Mouse (Mus musculus) hindbrain, embryonic 11.5 days (tissue): ENCODE measurements around the gene Slc25a39. TPM values are rescaled to one million over a fixed set of nuclear protein-coding genes. Genes with fewer than 3 reads are reported as not detected.

Source experiments
- ATAC-seq: fragments of 200-750 bp; cut with Nextera tagmentation; 2 replicates; pipeline ENCODE4 v1.8.0; 2017; ENCODE audit warnings: mild to moderate bottlenecking, moderate TSS enrichment, moderate library complexity; ENCODE audit not compliant: low FRiP score
- DNase-seq: peaks from one replicate; pipeline ENCODE4 v3.0.0-alpha.2; 2015; ENCODE audit warnings: low spot score
- H3K27ac ChIP-seq: fragments of 300-500 bp; sonication (generic); 2 replicates; pipeline ENCODE4 v1.5.1; 2014; ENCODE audit warnings: mild to moderate bottlenecking, low read depth, low read length
- H3K27me3 ChIP-seq: fragments of 300-500 bp; sonication (generic); 2 replicates; pipeline ENCODE4 v1.6.1; 2014; ENCODE audit warnings: mild to moderate bottlenecking, low read length, moderate library complexity, mixed read lengths; ENCODE audit not compliant: control insufficient read depth, insufficient read depth
- H3K36me3 ChIP-seq: fragments of 300-500 bp; sonication (generic); 2 replicates; pipeline ENCODE4 v1.6.1; 2014; ENCODE audit warnings: mild to moderate bottlenecking, low read length, moderate library complexity, mixed read lengths; ENCODE audit not compliant: control insufficient read depth, insufficient read depth
- H3K4me1 ChIP-seq: fragments of 300-500 bp; sonication (generic); replicated peaks from 2 replicates; pipeline ENCODE4 v1.6.1; 2014; ENCODE audit warnings: low read length, mixed read lengths; ENCODE audit not compliant: control insufficient read depth, insufficient read depth
- H3K4me2 ChIP-seq: fragments of 300-500 bp; sonication (generic); replicated peaks from 2 replicates; pipeline ENCODE4 v1.6.1; 2014; ENCODE audit warnings: mild to moderate bottlenecking, low read depth, low read length
- H3K4me3 ChIP-seq: fragments of 300-500 bp; sonication (generic); 2 replicates; pipeline ENCODE4 v1.5.1; 2014; ENCODE audit warnings: low read depth, low read length
- H3K9ac ChIP-seq: fragments of 300-500 bp; sonication (generic); 2 replicates; pipeline ENCODE4 v1.6.1; 2014; ENCODE audit warnings: low read depth, low read length
- H3K9me3 ChIP-seq: fragments of 300-500 bp; sonication (generic); 2 replicates; pipeline ENCODE4 v1.6.1; 2016; ENCODE audit warnings: low read length; ENCODE audit not compliant: control insufficient read depth
- WGBS: fragments of 180-500 bp; shearing (Covaris S2); extraction: QIAGEN DNeasy Blood & Tissue Kit; methylation state at CpG from one replicate; pipeline ENCODE4 v1.1.7; 2014; 5-methylcytosine and 5-hydroxymethylcytosine counted together
- polyA plus RNA-seq: library from polyadenylated mRNA; unstranded; fragments of >200 nt; fragmentation: Nextera tagmentation; extraction: Ambion mirVana; gene quantifications from 2 replicates; pipeline ENCODE4 v1.2.1, GENCODE M21; 2014

Slc25a39 gene
- polyA plus RNA-seq, 1 experiment from 2014 or later = 152 TPM

DNA sequence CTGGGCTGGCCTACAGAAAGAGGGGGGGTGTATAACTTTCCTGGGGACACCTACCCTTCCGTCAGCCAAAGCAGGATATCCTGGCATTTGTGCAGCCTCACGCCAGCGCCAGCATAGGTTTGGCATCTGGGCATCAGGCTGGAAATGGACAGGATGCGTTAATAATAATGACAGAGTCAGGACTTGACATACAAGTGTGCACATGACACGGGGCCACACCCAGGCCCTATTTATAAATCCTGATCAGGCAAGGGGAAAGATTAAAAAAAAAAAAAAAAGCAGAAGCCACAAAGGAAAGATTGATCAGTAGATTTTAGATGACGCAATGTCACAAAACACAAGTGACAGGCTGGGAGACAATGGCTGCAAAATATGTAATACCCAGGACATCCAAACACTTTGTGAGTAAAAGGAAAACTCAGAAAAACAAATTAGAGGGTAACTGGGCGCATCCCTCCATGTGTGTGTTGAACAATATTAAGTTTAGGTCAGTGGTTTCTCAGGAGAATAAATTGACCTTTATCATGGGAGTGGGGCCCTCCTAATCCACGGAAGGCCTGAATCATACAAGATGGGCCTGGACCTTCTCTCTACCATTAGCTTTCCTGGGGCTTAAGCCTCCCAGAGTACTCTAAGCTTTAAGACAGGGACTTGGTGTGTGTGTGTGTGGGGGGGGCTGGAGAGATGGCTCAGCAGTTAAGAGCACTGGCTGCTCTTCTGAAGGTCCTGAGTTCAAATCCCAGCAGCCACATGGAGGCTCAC, 18.0 kb upstream of the Slc25a39 start:
- 87% methylated on average over 8 of the region's 8 CpGs for WGBS
- DNase-seq (no peak), ATAC-seq (no peak)

DNA sequence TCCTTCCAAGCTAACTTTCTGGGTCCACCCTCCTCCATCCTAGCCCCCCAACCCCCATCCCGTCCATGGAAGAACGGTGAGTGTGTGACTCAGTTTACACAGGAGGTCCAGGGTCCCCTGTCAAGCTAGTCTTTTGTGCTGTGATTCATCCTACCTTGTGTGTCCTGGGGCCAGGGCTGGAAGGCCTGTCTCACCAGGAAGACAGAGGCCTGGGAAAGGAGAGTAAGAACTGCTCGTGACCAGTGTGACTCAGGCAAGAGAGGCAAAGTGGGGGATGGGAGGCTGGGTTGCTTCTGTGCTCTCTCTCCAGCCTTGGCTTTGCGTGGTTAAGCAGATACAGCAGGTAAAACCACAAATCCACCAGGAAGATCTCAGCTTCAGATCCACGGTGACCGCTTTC, 16.9 kb upstream of the Slc25a39 start:
- H3K36me3 ChIP-seq = no peaks in the 10 kb centered on the region
- H3K4me2 ChIP-seq = no peak overlapping the region
- H3K9ac ChIP-seq = no peak overlapping the region
- no peaks in the 10 kb centered on the region for H3K27me3 ChIP-seq
- no peaks in the 10 kb centered on the region for H3K9me3 ChIP-seq
- no peak for DNase-seq
- H3K27ac ChIP-seq = no peak overlapping the region
- H3K4me3 ChIP-seq = no peak overlapping the region
- ATAC-seq = no peak
- H3K4me1 ChIP-seq = no peaks in the 10 kb centered on the region
- whole genome bisulfite sequencing = 77% methylated on average over 6 of the region's 6 CpGs

More for the DNA sequence above, 18.0 kb upstream of the Slc25a39 start:
- Histone ChIP-seq H3K27ac (no peak overlapping the region), H3K4me3 (no peak overlapping the region), H3K9ac (no peak overlapping the region), H3K9me3 (no peaks in the 10 kb centered on the region), H3K4me2 (no peak overlapping the region), H3K4me1 (0 out of 2 replicates have a peak, but pooled peaks cover 5% of the 10 kb centered on the region), H3K27me3 (no peaks in the 10 kb centered on the region), H3K36me3 (no peaks in the 10 kb centered on the region)

DNA sequence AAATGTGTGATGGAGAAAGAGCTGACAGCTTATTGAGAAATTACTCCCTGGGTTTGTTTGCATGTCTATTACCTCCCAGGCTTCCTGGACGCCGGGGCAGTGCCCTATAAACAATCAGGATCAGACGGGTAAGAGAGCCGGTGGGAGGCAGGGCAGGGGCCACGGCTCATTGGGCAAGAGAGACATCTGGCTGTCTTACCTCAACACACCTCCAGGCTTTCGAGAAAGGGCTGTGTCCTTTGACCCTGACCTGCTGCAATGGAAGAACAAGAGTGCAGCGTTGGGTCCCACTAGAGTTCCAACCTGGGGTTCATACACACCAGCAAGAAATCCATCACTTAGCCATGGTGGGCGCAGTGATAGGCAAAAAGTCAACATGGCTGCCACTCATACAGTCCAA, 13.8 kb upstream of the Slc25a39 start:
- H3K4me3 ChIP-seq = no peak overlapping the region
- no peak overlapping the region for H3K9ac ChIP-seq
- H3K9me3 ChIP-seq = no peaks in the 10 kb centered on the region
- H3K27ac ChIP-seq = no peak overlapping the region
- H3K4me2 ChIP-seq = no peak overlapping the region
- H3K36me3 ChIP-seq = no peaks in the 10 kb centered on the region
- ATAC-seq (no peak), DNase-seq (no peak)
- no peaks in the 10 kb centered on the region for H3K27me3 ChIP-seq
- WGBS = 64% methylated on average over 8 of the region's 8 CpGs
- no peaks in the 10 kb centered on the region for H3K4me1 ChIP-seq

DNA sequence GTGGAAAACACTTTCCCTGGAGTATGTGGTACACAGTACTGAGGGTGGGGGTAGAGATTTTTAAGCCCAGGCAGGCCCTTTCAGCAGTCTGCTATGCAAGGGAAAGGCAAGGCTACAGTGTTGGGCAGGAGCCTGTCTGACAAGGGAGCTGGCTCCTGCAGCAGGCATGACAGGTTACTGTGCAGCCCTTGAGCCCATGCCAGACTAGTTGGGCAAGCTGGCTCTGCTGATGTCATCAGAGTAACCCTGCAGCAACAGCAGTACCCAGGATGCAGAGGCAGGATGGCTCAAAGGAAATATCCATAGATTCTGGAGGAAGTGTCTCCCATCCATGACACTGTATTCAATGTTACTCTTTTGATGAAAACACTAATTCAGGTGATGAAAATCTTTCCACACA, 11.1 kb upstream of the Slc25a39 start:
- no peak overlapping the region for H3K4me2 ChIP-seq
- H3K4me1 ChIP-seq = no peaks in the 10 kb centered on the region
- no peak overlapping the region for H3K27ac ChIP-seq
- no peak overlapping the region for H3K4me3 ChIP-seq
- H3K9ac ChIP-seq = no peak overlapping the region
- H3K27me3 ChIP-seq = no peaks in the 10 kb centered on the region
- H3K9me3 ChIP-seq = no peaks in the 10 kb centered on the region
- ATAC-seq (no peak), DNase-seq (no peak)
- H3K36me3 ChIP-seq = no peaks in the 10 kb centered on the region

DNA sequence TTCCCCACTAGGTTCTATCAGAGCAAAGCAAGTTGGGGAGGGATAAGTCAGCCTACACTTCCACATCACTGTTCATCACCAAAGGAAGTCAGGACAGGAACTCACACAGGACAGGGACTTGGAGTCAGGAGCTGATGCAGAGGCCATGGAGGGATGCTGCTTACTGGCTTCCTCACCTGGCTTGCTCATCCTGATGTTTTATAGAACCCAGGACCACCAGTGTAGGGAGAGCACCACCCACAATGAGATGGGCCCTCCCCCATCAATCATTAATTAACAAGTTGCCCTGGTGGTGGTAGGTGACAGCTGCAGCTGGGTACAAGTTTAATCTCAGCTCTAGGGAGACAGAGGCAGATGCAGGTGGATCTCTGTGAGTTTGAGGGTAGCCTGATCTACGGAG, 9.4 kb upstream of the Slc25a39 start:
- no peaks in the 10 kb centered on the region for H3K36me3 ChIP-seq
- no peaks in the 10 kb centered on the region for H3K9me3 ChIP-seq
- WGBS = 86% methylated on average over 1 of the region's 1 CpGs
- H3K4me1 ChIP-seq = no peaks in the 10 kb centered on the region
- no peak overlapping the region for H3K9ac ChIP-seq
- H3K4me3 ChIP-seq = no peak overlapping the region
- no peaks in the 10 kb centered on the region for H3K27me3 ChIP-seq
- H3K27ac ChIP-seq = no peak overlapping the region
- ATAC-seq (no peak), DNase-seq (no peak)
- H3K4me2 ChIP-seq = no peak overlapping the region

DNA sequence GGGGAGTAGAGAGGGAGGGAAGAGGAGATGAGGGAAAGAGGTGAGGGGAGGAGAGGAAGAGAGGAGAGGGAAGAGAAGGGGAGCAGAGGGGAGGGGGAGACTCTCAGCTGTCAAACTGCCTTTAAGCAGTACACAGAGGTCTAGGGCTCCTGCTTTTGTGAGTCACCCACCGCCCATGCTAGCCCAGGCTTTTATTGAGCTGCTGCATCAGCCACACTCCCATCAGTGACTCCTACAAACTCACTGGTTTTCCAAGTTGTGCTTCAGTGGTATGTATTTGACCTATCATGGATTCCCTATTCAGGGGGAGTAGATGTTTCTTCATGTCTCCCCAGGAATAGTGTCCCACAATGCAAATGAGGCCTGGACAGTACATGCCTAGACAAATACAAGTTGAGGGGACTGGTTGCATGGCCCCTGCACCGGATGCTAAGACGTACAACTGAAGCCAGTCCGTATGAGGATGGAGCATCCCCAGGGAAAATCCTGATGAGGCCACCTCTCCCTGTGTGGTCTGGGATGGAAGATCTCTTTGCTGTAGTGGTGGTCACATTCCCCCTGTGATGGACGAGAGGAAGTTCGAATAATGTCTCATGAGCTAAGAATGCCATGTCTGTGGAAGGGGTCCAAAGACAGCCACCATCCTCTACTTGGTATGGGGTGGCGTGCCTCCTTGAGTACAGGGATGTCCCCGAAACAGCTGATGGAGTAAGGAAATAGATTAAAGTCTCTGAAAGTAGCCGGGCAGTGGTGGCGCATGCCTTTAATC, 7.5 kb upstream of the Slc25a39 start:
- no peak for ATAC-seq
- H3K4me2 ChIP-seq = no peak overlapping the region
- WGBS = 78% methylated on average over 10 of the region's 10 CpGs

DNA sequence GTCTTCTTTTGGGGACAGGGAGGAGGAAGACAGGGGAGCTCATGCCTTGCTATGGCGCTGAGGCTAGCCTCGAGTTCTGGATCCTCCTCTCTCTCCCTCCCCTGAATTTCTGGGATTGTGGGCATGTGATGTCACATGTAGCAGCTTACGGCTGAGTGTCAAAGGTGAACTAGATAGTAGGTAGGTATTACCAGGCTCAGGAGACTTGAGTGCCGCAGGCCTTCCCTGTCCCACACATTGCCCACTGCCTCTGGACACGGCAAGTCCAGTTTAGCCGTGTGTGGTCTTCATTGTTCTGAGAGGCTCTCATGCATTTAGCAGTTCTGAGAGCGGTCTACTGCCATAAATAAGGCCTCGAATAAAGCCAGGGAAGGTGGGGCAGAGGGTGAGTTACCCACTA, 5.3 kb upstream of the Slc25a39 start:
- Histone ChIP-seq H3K4me2 (no peak overlapping the region), H3K9ac (no peak overlapping the region), H3K27ac (no peak overlapping the region), H3K27me3 (no peaks in the 10 kb centered on the region), H3K9me3 (no peaks in the 10 kb centered on the region), H3K36me3 (no peaks in the 10 kb centered on the region), H3K4me3 (no peak overlapping the region), H3K4me1 (no peaks in the 10 kb centered on the region)
- DNase-seq = no peak
- ATAC-seq = no peak
- 77% methylated on average over 8 of the region's 8 CpGs for WGBS

More for the DNA sequence above, 7.5 kb upstream of the Slc25a39 start:
- DNase-seq = no peak
- H3K27ac ChIP-seq = no peak overlapping the region
- H3K4me1 ChIP-seq = no peaks in the 10 kb centered on the region
- no peaks in the 10 kb centered on the region for H3K9me3 ChIP-seq
- no peaks in the 10 kb centered on the region for H3K27me3 ChIP-seq
- H3K36me3 ChIP-seq = no peaks in the 10 kb centered on the region
- no peak overlapping the region for H3K4me3 ChIP-seq
- no peak overlapping the region for H3K9ac ChIP-seq

DNA sequence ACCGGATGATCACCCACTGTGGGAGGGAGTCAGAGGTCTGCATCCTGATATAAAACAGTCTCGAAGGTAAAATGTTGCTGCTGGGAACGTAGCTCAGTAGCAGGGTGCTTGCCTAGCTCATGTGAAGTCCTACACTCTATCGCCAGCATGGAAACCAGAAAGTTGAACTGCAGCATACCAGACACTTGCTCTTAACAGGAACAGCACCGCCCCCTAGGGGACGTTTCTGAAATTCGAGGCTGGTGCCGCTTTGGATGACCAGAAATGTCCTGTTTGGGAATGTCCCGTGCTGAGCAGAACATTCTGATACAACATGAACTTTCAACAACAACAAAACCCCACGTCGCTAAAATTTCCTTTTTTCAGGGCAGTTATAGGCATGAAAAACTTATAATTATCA, 4.0 kb upstream of the Slc25a39 start:
- H3K9ac ChIP-seq = no peak overlapping the region
- no peaks in the 10 kb centered on the region for H3K27me3 ChIP-seq
- no peak overlapping the region for H3K4me2 ChIP-seq
- no peak overlapping the region for H3K4me3 ChIP-seq
- no peak overlapping the region for H3K27ac ChIP-seq
- no peaks in the 10 kb centered on the region for H3K36me3 ChIP-seq
- no peaks in the 10 kb centered on the region for H3K9me3 ChIP-seq
- DNase-seq (peak; percentile 96), ATAC-seq (no peak)
- WGBS = 8% methylated on average over 11 of the region's 11 CpGs
- H3K4me1 ChIP-seq = no peaks in the 10 kb centered on the region; the same call in 1 of the 2 replicates

DNA sequence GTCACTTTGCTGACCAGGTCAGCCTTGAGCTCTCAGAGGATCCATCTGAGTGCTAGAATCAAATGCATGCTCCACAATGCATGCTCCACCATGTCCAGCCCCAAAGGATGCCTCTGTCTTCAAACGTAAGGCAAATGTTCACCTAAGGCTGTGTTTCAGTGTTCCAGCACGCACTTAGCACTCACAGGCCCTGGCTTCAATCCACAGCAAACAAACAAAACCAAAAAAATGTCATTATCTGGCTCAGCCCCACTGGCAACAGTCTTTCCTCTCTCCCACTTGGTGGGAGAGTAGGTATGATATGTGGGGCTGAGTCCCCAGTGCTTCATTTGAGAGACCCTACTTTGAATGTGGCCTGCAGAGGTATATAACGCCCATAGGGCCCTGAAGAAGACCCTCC, 3.3 kb upstream of the Slc25a39 start:
- H3K27me3 ChIP-seq = no peaks in the 10 kb centered on the region
- no peak overlapping the region for H3K27ac ChIP-seq
- no peaks in the 10 kb centered on the region for H3K36me3 ChIP-seq
- no peaks in the 10 kb centered on the region for H3K9me3 ChIP-seq
- H3K4me1 ChIP-seq = peaks cover 6% of the 10 kb centered on the region
- WGBS = 82% methylated on average over 3 of the region's 3 CpGs
- ATAC-seq (no peak), DNase-seq (no peak)
- H3K9ac ChIP-seq = no peak overlapping the region
- H3K4me2 ChIP-seq = no peak overlapping the region
- H3K4me3 ChIP-seq = no peak overlapping the region
